Mouse (Mus musculus) T-helper 17 cell (primary cell): ENCODE measurements at regions not wholly inside any gene's neighbourhood (a gene's known extent, or its start where the extent isn't known, plus 50 kb on each side); places are given as distances from the start of the nearest gene placed in this dataset.
"Not testable (repeated sequence)": the region's sequence is repeated elsewhere in the genome, so short reads cannot be mapped to it uniquely, and the experiment has no call there.

Experiments
- in situ Hi-C, 2 experiments: fragments of 300-600 bp; cut with MboI, MseI; formaldehyde crosslinking; loops; 1 replicate in 1 of 2; 2 replicates in 1 of 2; pipeline ENCODE4 v1.15.1; 2025; ENCODE audit warnings: high pct_unique_total_duplicates in 2 of 2

DNA sequence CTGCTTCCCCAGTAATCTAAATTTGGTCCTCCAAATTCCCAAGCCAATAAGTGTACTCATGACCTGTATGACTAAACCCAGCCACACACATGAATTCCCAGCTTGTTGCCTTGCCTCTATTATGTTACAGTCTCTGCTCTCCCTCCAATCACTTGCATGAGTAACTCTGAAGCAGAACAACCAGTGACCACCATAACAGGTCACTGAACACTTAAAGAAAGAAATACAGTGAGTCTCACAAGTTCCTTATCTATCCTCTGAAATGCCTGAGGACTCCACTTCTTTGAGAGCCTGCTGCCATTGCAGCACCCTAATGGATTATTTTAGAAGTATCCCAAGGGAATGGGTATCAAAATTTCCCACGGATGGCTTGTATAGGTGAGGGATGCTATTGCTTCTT, 909.7 kb downstream of the Sorcs3 start:
- in situ Hi-C loops = no loop called here

DNA sequence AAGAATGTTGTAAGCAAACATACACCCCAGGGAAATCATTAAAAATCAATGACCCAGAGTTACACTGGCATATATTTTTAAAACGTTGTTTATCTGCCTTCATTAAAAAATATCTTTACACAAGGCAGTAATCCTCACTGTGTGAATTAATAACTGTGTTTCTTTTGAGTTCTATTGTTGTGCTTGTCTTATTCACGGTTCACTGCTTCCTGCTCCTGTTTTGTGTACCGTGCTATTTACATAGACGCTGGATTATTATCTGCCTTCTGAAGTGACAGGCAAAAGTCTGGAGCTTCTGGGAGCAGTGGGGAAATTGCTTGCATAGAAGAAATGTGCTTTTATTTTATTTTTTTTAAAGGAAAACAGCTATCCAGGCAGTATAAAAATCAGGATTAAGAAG, 925.8 kb downstream of the Sorcs3 start:
- in situ Hi-C loops = loop anchor here in 1 of 2 experiments (5.0 kb wide), 1 partner anchor 44 kb away; no protein-coding TSS in a partner anchor

DNA sequence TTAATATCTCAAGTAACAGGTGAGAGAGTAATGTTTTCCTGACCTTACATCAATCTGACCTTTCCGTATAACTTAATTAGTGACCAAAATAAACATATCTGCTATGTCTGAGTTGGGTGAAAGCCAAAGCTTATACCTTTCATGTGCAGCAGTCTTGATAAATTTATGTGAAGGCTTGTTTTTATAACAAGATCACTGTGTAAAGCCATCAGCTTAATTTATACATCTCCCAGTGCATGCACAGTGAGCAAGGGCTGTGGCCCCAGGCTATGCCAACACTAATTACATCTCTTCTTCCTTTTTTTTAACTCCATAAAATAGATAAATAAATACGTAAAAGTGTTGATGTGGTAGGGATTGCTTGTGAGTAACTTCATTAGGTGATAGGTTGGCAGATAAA, 966.3 kb downstream of the Sorcs3 start:
- in situ Hi-C loops = no loop called here

DNA sequence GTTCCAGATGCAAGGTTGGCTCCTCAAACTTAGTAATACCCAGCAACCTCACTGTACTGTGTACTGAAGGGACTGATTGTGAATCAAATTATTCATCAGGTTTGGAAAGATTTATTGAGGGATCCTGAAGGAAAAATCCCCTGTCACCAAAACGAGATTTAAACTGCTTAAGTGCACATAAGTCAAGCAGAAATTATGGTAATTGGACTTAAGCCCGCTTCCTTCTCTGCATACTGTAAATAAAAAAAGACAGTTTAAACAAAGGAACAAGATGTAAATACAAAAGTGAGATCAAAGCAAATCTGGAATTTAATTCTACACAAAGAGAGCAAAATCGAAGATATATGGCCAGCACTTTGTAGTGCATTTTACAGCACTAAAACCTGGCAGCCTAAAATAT, 1002.1 kb downstream of the Sorcs3 start:
- in situ Hi-C loops = no loop called here

GRCm38 (mm10) chr19:49242601-49243000, 1036.8 kb downstream of the Sorcs3 start:
- in situ Hi-C loops = no loop called here

DNA sequence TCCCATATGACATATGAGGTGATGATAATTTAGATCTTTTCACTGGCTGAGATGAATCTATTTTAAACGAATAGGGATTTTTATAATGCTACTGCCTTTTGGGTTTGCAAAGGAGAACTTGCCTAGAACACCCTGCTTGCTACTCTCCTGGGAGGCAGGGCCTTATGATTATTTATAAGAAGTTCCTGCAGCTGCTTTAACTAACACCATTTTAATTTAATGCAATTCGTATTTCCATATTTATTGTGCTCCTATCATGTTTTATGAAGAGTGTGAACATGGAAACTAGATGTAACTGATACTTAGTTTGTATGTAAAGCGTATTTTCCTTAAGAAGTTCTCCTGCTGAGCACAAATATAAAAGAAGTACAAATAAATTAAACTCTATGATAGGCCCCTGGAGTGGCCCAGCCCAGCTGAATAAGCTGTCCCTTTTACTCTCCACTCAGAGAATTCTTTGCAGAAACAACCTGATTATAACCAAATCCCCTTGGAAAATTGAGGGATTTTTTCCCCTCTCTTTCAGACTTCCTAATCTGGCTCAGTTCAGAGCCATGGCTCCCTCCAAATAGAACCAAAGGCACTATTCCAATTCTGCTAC, 1039.4 kb downstream of the Sorcs3 start:
- in situ Hi-C loops = no loop called here

GRCm38 (mm10) chr19:49264616-49265015, 1058.8 kb downstream of the Sorcs3 start:
- in situ Hi-C loops = no loop called here

DNA sequence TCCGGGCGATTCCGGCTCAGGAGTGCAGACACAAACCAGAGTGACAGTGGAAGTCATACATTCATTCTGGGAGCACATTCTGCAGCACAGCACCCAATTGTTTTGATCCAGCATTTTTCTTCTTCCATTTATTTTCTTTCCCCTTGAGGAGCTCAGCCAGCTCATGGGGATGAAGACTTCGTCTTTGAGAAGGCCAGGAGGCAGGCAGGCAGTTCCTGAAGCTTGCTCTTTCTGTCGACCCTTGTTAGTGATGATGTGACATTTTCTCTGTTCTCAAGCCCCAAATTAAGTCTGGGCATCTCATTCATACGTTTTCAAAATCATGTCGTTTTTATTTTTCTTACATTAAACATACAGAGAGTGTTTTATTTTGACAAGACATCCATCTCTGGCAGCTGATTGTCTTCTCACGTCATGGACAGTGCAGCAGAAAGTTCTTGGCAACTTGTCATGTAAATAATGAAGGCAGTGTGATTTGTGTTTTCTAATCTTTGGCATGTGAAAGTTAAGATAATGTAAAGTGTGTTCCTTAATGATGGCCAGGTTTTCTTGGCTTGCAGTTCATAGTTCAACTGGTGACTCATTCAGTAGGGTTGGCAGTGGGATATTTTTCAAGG, 1062.1 kb downstream of the Sorcs3 start:
- in situ Hi-C loops = no loop called here

DNA sequence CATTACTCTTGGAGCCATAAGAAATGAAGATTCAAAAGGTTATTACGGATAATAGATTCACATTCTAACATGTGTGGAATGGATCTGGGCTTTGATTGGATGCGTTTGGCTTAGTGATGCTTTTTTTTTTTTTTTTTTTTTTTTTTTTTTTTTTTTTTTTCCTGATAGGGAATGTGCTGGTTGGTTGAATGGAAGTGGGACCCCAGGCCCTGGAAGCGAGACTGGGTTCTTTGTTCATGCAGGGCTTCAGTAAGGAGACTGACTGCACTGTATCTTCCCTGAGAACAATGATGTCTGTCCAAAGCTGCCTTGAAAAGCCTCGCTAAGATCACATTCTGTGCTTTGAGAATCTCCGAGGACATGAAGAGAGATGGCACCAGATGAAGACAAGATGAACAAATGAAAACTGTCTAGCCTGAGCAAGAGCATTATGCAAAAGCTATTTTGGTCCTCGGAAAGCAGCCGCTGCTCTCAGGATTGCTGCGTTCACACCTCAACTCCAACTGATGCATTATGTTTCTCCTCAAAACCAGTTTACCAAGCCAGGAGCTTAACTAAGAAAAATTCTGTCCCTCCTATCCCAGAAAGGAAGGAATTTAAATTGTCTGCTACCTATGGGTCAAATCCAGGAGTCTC, 1076.9 kb downstream of the Sorcs3 start:
- in situ Hi-C loops = no loop called here

DNA sequence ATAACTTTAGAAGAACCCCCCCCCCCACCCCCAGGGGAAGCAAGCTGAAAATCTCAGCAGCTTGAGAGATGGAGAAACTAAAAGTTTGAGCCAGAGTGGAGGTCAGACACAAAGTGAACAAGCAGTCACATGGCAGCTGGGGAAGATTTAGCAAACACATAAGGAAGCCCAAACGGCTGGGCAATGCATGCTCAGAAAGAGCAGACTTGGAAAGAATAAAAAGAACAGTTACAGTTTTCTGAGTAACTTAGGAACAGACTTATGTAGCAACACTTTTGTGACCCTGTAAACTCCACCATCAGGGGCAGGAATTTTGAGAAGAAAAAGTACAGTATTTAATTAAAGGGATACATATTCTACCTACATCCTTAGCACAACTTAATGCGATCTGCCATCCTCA, 1089.2 kb downstream of the Sorcs3 start:
- in situ Hi-C loops = no loop called here

DNA sequence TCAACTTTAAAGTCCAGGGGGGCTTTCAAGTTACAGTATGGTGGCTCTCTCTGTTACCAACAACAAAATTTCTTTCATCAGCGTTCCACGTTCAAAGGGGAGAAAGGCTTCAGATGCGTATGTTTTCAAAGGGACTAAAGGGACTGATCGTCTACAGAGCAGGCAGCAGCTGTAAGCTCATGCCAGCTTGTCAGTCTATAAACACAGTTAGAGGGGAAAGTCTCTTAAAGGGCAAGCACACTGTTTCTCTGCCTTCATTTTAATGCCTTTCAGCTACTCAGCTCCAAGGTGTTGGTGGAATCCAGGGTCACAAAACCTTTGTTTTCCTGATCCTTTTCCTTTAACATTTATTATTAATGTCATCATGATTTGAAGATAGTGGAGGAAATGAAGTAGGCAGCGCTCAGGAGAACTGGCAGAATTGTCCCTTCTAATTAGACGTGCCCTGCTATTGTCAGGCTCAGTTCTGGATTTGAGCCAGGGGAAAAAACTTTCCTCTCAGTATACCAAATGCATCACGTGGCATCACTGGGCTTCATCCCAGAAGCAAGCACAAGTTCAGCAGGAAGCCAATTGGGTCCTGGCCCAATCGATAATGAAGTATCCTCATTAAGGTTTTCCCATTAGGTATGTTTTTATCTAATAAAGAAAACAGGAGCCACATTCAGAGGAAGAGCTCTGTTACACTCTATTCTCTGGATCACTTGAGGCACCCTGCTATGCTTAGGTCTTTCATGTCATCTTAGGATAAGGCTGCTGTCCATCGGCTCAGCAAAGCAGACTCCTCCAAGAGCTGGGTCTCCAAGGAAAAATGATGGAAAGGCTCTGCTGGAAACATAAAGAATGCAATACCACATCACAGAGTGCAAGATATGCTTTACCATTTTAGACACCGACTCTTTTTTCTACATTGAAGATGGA, 1093.8 kb downstream of the Sorcs3 start:
- in situ Hi-C loops = no loop called here

DNA sequence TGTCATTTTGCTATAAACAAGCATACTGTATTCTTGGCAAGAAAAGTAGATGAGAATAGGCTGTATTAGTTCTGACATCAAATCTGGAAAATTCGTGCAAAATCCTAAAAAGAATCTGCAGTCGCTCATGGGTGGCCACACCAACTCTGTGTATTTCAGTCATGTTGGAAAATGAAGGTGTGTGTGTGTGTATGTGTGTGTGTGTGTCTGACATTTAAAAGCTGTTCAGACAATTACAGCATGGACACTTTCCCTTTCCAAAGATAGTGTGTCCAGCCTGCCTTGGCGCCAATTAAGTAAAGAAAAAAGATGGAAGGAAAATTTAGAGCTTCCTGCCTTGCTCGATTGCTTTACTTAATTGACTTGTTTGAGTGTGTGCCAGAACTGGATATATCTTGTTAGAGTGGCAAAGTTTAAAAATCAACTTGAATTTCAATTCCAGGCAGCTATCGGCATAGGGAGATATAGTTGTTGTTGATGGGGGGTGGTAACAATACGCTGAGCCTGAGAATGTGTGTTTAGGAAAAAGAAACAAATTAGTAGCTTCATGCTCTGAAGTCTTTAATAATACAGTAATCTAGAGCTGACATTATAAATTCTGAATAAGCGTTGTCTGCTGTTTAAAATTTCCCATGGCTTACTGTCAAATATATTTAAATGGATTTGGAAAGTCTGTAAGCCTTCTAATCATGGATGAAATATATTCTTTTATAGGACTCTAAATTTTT, 1095.7 kb downstream of the Sorcs3 start:
- in situ Hi-C loops = no loop called here

DNA sequence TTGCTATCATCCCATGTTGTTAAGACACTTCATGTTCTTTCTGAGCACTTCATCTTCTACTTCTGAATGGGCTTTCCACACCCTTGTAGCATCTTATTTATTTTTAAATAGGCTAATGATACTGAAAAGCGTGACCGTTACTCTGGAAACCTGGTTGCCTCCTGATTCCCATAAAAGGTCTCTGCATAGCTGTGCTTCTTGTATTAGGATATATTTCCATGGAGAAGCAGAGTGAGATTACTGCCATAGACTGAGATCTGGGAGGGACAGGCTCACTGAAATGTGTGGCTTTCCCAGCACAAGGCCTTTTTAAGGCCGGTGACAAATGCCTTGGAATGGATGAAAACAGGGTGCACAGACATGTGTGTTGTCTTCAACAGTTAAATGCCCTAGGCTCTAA, 1100.0 kb downstream of the Sorcs3 start:
- in situ Hi-C loops = no loop called here

GRCm38 (mm10) chr19:49314229-49314628, 1108.4 kb downstream of the Sorcs3 start:
- in situ Hi-C loops = loop anchor here in 1 of 2 experiments (10.0 kb wide), 1 partner anchor 611 kb away; no protein-coding TSS in a partner anchor

DNA sequence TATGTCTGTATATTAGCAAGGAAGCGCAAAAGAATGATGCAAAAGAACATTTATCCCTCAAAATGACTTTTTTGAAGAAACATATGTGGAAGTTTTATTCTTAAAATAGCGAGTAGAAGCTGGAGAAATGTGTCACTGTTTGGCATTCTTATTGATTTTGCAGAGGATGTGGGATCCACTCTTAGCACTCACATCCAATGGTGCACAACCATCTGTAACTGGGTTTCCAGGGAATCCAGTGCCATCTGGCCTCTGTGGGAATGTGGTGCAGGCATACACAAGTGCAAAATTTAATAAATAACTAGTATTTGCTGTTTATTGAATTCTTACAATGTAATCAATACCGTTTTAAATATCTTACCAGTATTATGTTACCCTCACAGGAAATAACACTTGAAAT, 1153.8 kb downstream of the Sorcs3 start:
- in situ Hi-C loops = no loop called here

GRCm38 (mm10) chr19:49360715-49361114, 1154.9 kb downstream of the Sorcs3 start:
- in situ Hi-C loops = no loop called here

DNA sequence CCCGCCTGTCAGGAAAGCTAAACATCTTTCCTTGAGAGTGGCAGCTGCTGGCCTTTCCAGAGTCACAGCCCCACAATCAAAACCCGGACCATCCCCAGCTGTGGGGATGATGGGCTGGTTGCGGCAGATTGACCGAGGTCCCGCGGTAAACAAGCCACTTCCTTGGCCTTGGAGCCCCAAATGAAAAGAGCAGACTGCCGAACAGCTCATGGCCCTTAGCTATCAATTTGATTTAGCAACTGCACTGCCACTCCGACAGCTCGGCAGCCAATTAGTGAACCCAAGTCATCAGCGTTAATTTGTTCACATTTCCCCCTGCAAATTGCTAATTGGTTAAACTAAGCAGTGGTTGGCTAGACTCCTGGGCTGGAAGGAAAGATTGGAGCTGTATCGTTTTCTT, 1155.3 kb downstream of the Sorcs3 start:
- in situ Hi-C loops = not testable (repeated sequence)

DNA sequence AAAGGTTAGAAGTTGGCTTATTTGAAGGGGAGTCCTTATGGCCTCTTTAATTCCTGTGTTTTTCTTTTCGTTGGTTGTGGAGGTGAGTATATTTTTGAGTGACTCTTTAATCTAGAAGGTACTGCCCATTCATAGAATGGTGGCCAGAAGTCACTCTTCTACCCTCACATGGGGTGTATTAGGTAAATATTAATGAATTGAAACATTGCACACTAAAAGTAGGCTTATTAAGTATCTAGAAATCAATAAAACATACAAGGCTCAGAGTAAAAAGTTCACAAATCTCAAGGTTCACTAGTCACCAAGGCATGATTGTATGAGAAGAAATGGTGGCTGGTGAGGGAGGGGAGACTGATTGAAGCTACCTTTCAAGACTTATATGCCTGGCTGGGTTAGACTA, 1167.1 kb downstream of the Sorcs3 start:
- in situ Hi-C loops = no loop called here

DNA sequence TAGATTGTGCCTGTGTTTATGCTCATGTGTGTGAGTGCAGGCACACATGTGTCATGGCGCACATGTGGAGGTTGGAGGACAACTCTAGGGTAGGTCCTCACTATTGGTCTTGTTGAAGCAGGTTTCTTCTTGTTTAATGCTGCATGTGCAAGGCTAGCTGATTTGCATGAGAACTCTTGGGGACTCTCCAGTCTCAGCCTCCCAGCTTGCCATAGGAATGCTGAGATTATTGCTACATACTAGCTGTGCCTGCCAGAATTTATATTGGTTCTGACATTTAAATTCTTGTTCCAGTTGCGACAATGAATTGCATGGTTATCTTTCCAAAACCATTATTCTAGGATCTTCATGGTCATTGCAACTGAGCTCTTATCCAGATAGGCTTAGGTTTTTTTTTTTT, 1168.5 kb downstream of the Sorcs3 start:
- in situ Hi-C loops = no loop called here

- in situ Hi-C loops = no loop called here
Observed at GRCm38 (mm10) chr19:49374926-49375325, 1169.1 kb downstream of the Sorcs3 start.
